Mouse (Mus musculus): ENCODE results near the gene Mical2. TPM values are rescaled to one million over a fixed set of nuclear protein-coding genes. Genes with fewer than 3 reads are reported as not detected.

The Mical2 gene
- polyA plus RNA-seq, 1 experiment from 2014 or later = 11.7 TPM

- no peak overlapping the region for H3K27ac ChIP-seq (replicated peaks)
- ATAC-seq (ENCODE audit: insufficient number of reproducible peaks, low FRiP score, low TSS enrichment, low read depth) = no peak
- WGBS = 48% methylated on average over 5 of the region's 5 CpGs
- no peak overlapping the region for H3K4me3 ChIP-seq (replicated peaks)
- peaks cover 23% of the 10 kb centered on the region for H3K4me1 ChIP-seq
- H3K9ac ChIP-seq = no peak overlapping the region
- no peaks in the 10 kb centered on the region for H3K27me3 ChIP-seq
- no peaks in the 10 kb centered on the region for H3K9me3 ChIP-seq (replicated peaks)
- no peak overlapping the region for H3K4me2 ChIP-seq (replicated peaks)
- no peaks in the 10 kb centered on the region for H3K36me3 ChIP-seq
Measured at GRCm38 (mm10) chr7:112386521-112386920, 160.9 kb downstream of the Mical2 start.

GRCm38 (mm10) chr7:112387876-112388275, 162.2 kb downstream of the Mical2 start:
- ATAC-seq (ENCODE audit: insufficient number of reproducible peaks, low FRiP score, low TSS enrichment, low read depth) = no peak
- H3K4me1 ChIP-seq = peaks cover 30% of the 10 kb centered on the region
- H3K9me3 ChIP-seq (replicated peaks) = no peaks in the 10 kb centered on the region
- H3K9ac ChIP-seq = no peak overlapping the region
- 84% methylated on average over 5 of the region's 5 CpGs for WGBS
- no peak overlapping the region for H3K4me2 ChIP-seq (replicated peaks)
- no peak overlapping the region for H3K4me3 ChIP-seq (replicated peaks)
- H3K27me3 ChIP-seq = no peaks in the 10 kb centered on the region
- no peak overlapping the region for H3K27ac ChIP-seq (replicated peaks)
- H3K36me3 ChIP-seq = no peaks in the 10 kb centered on the region

- Histone ChIP-seq H3K36me3 (no peaks in the 10 kb centered on the region), H3K27ac (replicated peaks) (no peak overlapping the region), H3K27me3 (no peaks in the 10 kb centered on the region), H3K4me3 (replicated peaks) (no peak overlapping the region), H3K9ac (no peak overlapping the region), H3K4me2 (replicated peaks) (no peak overlapping the region), H3K9me3 (replicated peaks) (no peaks in the 10 kb centered on the region), H3K4me1 (peaks cover 30% of the 10 kb centered on the region)
- WGBS = 73% methylated on average over 5 of the region's 5 CpGs
- ATAC-seq (ENCODE audit: insufficient number of reproducible peaks, low FRiP score, low TSS enrichment, low read depth) = no peak
Measured at GRCm38 (mm10) chr7:112388363-112388875, 162.8 kb downstream of the Mical2 start.

- Histone ChIP-seq H3K4me3 (replicated peaks) (no peak overlapping the region), H3K4me1 (peaks cover 30% of the 10 kb centered on the region), H3K4me2 (replicated peaks) (peak overlapping the region; percentile 31), H3K27me3 (no peaks in the 10 kb centered on the region), H3K9ac (no peak overlapping the region), H3K27ac (replicated peaks) (peak overlapping the region; percentile 83), H3K9me3 (replicated peaks) (no peaks in the 10 kb centered on the region), H3K36me3 (no peaks in the 10 kb centered on the region)
- ATAC-seq (ENCODE audit: insufficient number of reproducible peaks, low FRiP score, low TSS enrichment, low read depth) = peak; percentile 69; the same call in 1 of the 2 replicates
- 15% methylated on average over 6 of the region's 6 CpGs for WGBS
Measured at GRCm38 (mm10) chr7:112389611-112390251, 164.1 kb downstream of the Mical2 start.

GRCm38 (mm10) chr7:112390252-112390936, 164.7 kb downstream of the Mical2 start:
- H3K4me1 ChIP-seq = peaks cover 30% of the 10 kb centered on the region
- no peaks in the 10 kb centered on the region for H3K36me3 ChIP-seq
- no peaks in the 10 kb centered on the region for H3K27me3 ChIP-seq
- no peak overlapping the region for H3K9ac ChIP-seq
- peak overlapping the region; percentile 83 for H3K27ac ChIP-seq (replicated peaks)
- H3K4me2 ChIP-seq (replicated peaks) = peak overlapping the region; percentile 31
- WGBS = 4% methylated on average over 11 of the region's 11 CpGs
- peak; percentile 26; the same call in 1 of the 2 replicates for ATAC-seq (ENCODE audit: insufficient number of reproducible peaks, low FRiP score, low TSS enrichment, low read depth)
- no peaks in the 10 kb centered on the region for H3K9me3 ChIP-seq (replicated peaks)
- no peak overlapping the region for H3K4me3 ChIP-seq (replicated peaks)

GRCm38 (mm10) chr7:112390937-112391605, 165.4 kb downstream of the Mical2 start:
- no peak overlapping the region for H3K4me3 ChIP-seq (replicated peaks)
- H3K9ac ChIP-seq = no peak overlapping the region
- no peaks in the 10 kb centered on the region for H3K9me3 ChIP-seq (replicated peaks)
- H3K4me2 ChIP-seq (replicated peaks) = peak overlapping the region; percentile 13
- no peaks in the 10 kb centered on the region for H3K36me3 ChIP-seq
- peak; percentile 31; the same call in 1 of the 2 replicates for ATAC-seq (ENCODE audit: insufficient number of reproducible peaks, low FRiP score, low TSS enrichment, low read depth)
- WGBS = 5% methylated on average over 6 of the region's 6 CpGs
- H3K27me3 ChIP-seq = no peaks in the 10 kb centered on the region
- peaks cover 30% of the 10 kb centered on the region for H3K4me1 ChIP-seq
- peak overlapping the region; percentile 83 for H3K27ac ChIP-seq (replicated peaks)

- no peak for ATAC-seq (ENCODE audit: insufficient number of reproducible peaks, low FRiP score, low TSS enrichment, low read depth)
- WGBS = 94% methylated on average over 3 of the region's 3 CpGs
Measured at GRCm38 (mm10) chr7:112397786-112398185, 172.1 kb downstream of the Mical2 start.

GRCm38 (mm10) chr7:112399425-112400170, 173.9 kb downstream of the Mical2 start:
- no peaks in the 10 kb centered on the region for H3K27me3 ChIP-seq
- H3K4me2 ChIP-seq (replicated peaks) = no peak overlapping the region
- H3K9ac ChIP-seq = no peak overlapping the region
- H3K4me1 ChIP-seq = peaks cover 6% of the 10 kb centered on the region; the same call in 1 of the 2 replicates
- ATAC-seq (ENCODE audit: insufficient number of reproducible peaks, low FRiP score, low TSS enrichment, low read depth) = no peak
- H3K4me3 ChIP-seq (replicated peaks) = no peak overlapping the region
- no peak overlapping the region for H3K27ac ChIP-seq (replicated peaks)
- 75% methylated on average over 7 of the region's 7 CpGs for WGBS
- no peaks in the 10 kb centered on the region for H3K9me3 ChIP-seq (replicated peaks)
- H3K36me3 ChIP-seq = no peaks in the 10 kb centered on the region

More at GRCm38 (mm10) chr7:112397786-112398185, 172.1 kb downstream of the Mical2 start:
- Histone ChIP-seq H3K9ac (no peak overlapping the region), H3K4me3 (replicated peaks) (no peak overlapping the region), H3K27ac (replicated peaks) (no peak overlapping the region), H3K36me3 (no peaks in the 10 kb centered on the region), H3K27me3 (no peaks in the 10 kb centered on the region), H3K9me3 (replicated peaks) (no peaks in the 10 kb centered on the region), H3K4me2 (replicated peaks) (no peak overlapping the region), H3K4me1 (no peaks in the 10 kb centered on the region)

GRCm38 (mm10) chr7:112400175-112400574, 174.5 kb downstream of the Mical2 start:
- Histone ChIP-seq H3K36me3 (no peaks in the 10 kb centered on the region), H3K4me1 (peaks cover 7% of the 10 kb centered on the region; the same call in 1 of the 2 replicates), H3K4me3 (replicated peaks) (no peak overlapping the region), H3K4me2 (replicated peaks) (no peak overlapping the region), H3K9ac (no peak overlapping the region), H3K27me3 (no peaks in the 10 kb centered on the region), H3K27ac (replicated peaks) (no peak overlapping the region), H3K9me3 (replicated peaks) (no peaks in the 10 kb centered on the region)
- 37% methylated on average over 6 of the region's 6 CpGs for WGBS
- ATAC-seq (ENCODE audit: insufficient number of reproducible peaks, low FRiP score, low TSS enrichment, low read depth) = no peak; the same call in 1 of the 2 replicates

GRCm38 (mm10) chr7:112405061-112405460, 179.4 kb downstream of the Mical2 start:
- no peak for ATAC-seq (ENCODE audit: insufficient number of reproducible peaks, low FRiP score, low TSS enrichment, low read depth)
- Histone ChIP-seq H3K9ac (no peak overlapping the region), H3K27ac (replicated peaks) (no peak overlapping the region), H3K4me3 (replicated peaks) (no peak overlapping the region), H3K9me3 (replicated peaks) (no peaks in the 10 kb centered on the region), H3K4me2 (replicated peaks) (no peak overlapping the region), H3K36me3 (no peaks in the 10 kb centered on the region), H3K4me1 (peaks cover 11% of the 10 kb centered on the region; the same call in 1 of the 2 replicates), H3K27me3 (no peaks in the 10 kb centered on the region; the same call in 1 of the 2 replicates)
- 38% methylated on average over 2 of the region's 2 CpGs for WGBS
